Mouse (Mus musculus) MEL (cell line): ENCODE data around the gene Glipr1l2. TPM values are rescaled to one million over a fixed set of nuclear protein-coding genes. Genes with fewer than 3 reads are reported as not detected.
"Not testable (repeated sequence)": the region's sequence is repeated elsewhere in the genome, so short reads cannot be mapped to it uniquely, and the experiment has no call there.

Source experiments
- DNase-seq: peaks from one replicate; pipeline ENCODE4 v3.0.0; 2011; ENCODE audit warnings: low read depth, low spot score
- H3K27ac ChIP-seq: 2 replicates; pipeline ENCODE4 v1.5.1; 2012; ENCODE audit warnings: low read depth, mild to moderate bottlenecking, control low read depth, low read length, moderate library complexity; ENCODE audit not compliant: control insufficient read depth
- H3K27me3 ChIP-seq, 2 experiments: fragments of 150-350 bp in 1 of 2; sonication (generic) in 1 of 2; 2 replicates each; pipeline ENCODE4 v1.6.1; 2012; ENCODE audit warnings: low read length in 2 of 2, mild to moderate bottlenecking in 2 of 2, improper control_type of control experiment in 1 of 2, moderate library complexity in 1 of 2; ENCODE audit not compliant: insufficient read depth in 2 of 2, control insufficient read depth in 1 of 2
- H3K36me3 ChIP-seq, 2 experiments: 2 replicates each; pipeline ENCODE4 v1.6.1; 2012 to 2014; ENCODE audit warnings: low read length in 2 of 2, improper control_type of control experiment in 1 of 2, inconsistent platforms in 1 of 2, mild to moderate bottlenecking in 1 of 2; ENCODE audit not compliant: insufficient read depth in 2 of 2, control insufficient read depth in 1 of 2
- H3K4me1 ChIP-seq, 2 experiments: fragments of 150-350 bp in 1 of 2; sonication (generic) in 1 of 2; 2 replicates each; pipeline ENCODE4 v1.6.1; 2012; ENCODE audit warnings: low read length in 2 of 2, improper control_type of control experiment in 1 of 2, mild to moderate bottlenecking in 1 of 2; ENCODE audit not compliant: insufficient read depth in 2 of 2, control insufficient read depth in 1 of 2
- H3K4me3 ChIP-seq, 2 experiments: fragments of 150-350 bp in 1 of 2; sonication (generic) in 1 of 2; 2 replicates each; pipeline ENCODE4 v1.5.1; 2012; ENCODE audit warnings: low read depth in 2 of 2, low read length in 2 of 2, mild to moderate bottlenecking in 2 of 2, moderate library complexity in 2 of 2, control low read depth in 1 of 2, improper control_type of control experiment in 1 of 2; ENCODE audit not compliant: control insufficient read depth in 1 of 2, insufficient read depth in 1 of 2
- H3K79me2 ChIP-seq: 2 replicates; pipeline ENCODE4 v1.6.1; 2012; ENCODE audit warnings: mild to moderate bottlenecking, low read length, moderate library complexity; ENCODE audit not compliant: control insufficient read depth, poor library complexity, insufficient read depth
- H3K9ac ChIP-seq: 2 replicates; pipeline ENCODE4 v1.6.1; 2012; ENCODE audit warnings: low read depth, mild to moderate bottlenecking, control low read depth, low read length, moderate library complexity; ENCODE audit not compliant: control insufficient read depth, poor library complexity, severe bottlenecking
- H3K9me3 ChIP-seq: fragments of 150-350 bp; sonication (generic); replicated peaks from 2 replicates; pipeline ENCODE4 v1.6.1; 2012; ENCODE audit warnings: mild to moderate bottlenecking, low read length, improper control_type of control experiment, moderate library complexity; ENCODE audit not compliant: insufficient read depth
- BHLHE40 ChIP-seq: IDR thresholded peaks from 2 replicates; pipeline ENCODE4 v1.6.1; 2012; ENCODE audit warnings: low read depth, mild to moderate bottlenecking, inconsistent platforms, low read length, improper control_type of control experiment, borderline replicate concordance
- CTCF ChIP-seq, 3 experiments: IDR thresholded peaks in 2 of 3; conservative IDR thresholded peaks in 1 of 3; 2 replicates each; pipeline ENCODE4 v1.5.1; 2011 to 2012; ENCODE audit warnings: low read length in 3 of 3, low read depth in 2 of 3, mild to moderate bottlenecking in 2 of 3, improper control_type of control experiment in 1 of 3, inconsistent platforms in 1 of 3, mixed read lengths in 1 of 3, moderate library complexity in 1 of 3; ENCODE audit not compliant: control insufficient read depth in 1 of 3, insufficient read depth in 1 of 3, poor library complexity in 1 of 3, severe bottlenecking in 1 of 3
- E2F4 ChIP-seq: IDR thresholded peaks from 2 replicates; pipeline ENCODE4 v1.6.1; 2011; ENCODE audit warnings: low read depth, low read length, improper control_type of control experiment, borderline replicate concordance
- ELF1 ChIP-seq: IDR thresholded peaks from 2 replicates; pipeline ENCODE4 v1.6.1; 2014; ENCODE audit warnings: low read depth, mild to moderate bottlenecking, inconsistent platforms, low read length, improper control_type of control experiment, moderate library complexity
- EP300 ChIP-seq, 2 experiments: IDR thresholded peaks; 2 replicates each; pipeline ENCODE4 v1.6.1; 2011; ENCODE audit warnings: improper control_type of control experiment in 2 of 2, low read length in 2 of 2, low read depth in 1 of 2, mild to moderate bottlenecking in 1 of 2
- GABPA ChIP-seq: IDR thresholded peaks from 2 replicates; pipeline ENCODE4 v1.6.1; 2012; ENCODE audit warnings: low read depth, mild to moderate bottlenecking, inconsistent platforms, low read length, improper control_type of control experiment, moderate library complexity
- JUND ChIP-seq: IDR thresholded peaks from 2 replicates; pipeline ENCODE4 v1.6.1; 2011; ENCODE audit warnings: low read depth, mild to moderate bottlenecking, improper control_type of control experiment, low read length
- MAX ChIP-seq: IDR thresholded peaks from 2 replicates; pipeline ENCODE4 v1.6.1; 2011; ENCODE audit warnings: low read length, improper control_type of control experiment
- MAZ ChIP-seq: IDR thresholded peaks from 2 replicates; pipeline ENCODE4 v1.6.1; 2012; ENCODE audit warnings: low read depth, mild to moderate bottlenecking, inconsistent platforms, low read length, improper control_type of control experiment
- MYB ChIP-seq: IDR thresholded peaks from 2 replicates; pipeline ENCODE4 v1.6.1; 2011; ENCODE audit warnings: mild to moderate bottlenecking, low read depth, low read length, improper control_type of control experiment
- NRF1 ChIP-seq: IDR thresholded peaks from 2 replicates; pipeline ENCODE4 v1.6.1; 2014; ENCODE audit warnings: low read depth, mild to moderate bottlenecking, inconsistent platforms, low read length, improper control_type of control experiment, moderate library complexity; ENCODE audit not compliant: poor library complexity, insufficient read depth, severe bottlenecking
- POLR2A ChIP-seq, 2 experiments: IDR thresholded peaks; 2 replicates each; pipeline ENCODE4 v1.6.1; 2011 to 2012; ENCODE audit warnings: low read length in 2 of 2, mild to moderate bottlenecking in 2 of 2, control low read depth in 1 of 2, improper control_type of control experiment in 1 of 2, low read depth in 1 of 2, moderate library complexity in 1 of 2; ENCODE audit not compliant: control insufficient read depth in 1 of 2, insufficient read depth in 1 of 2, poor library complexity in 1 of 2
- POLR2AphosphoS2 ChIP-seq: IDR thresholded peaks from 2 replicates; pipeline ENCODE4 v1.6.1; 2011; ENCODE audit warnings: low read length, improper control_type of control experiment
- RAD21 ChIP-seq: IDR thresholded peaks from 2 replicates; pipeline ENCODE4 v1.6.1; 2011; ENCODE audit warnings: mild to moderate bottlenecking, low read depth, low read length, improper control_type of control experiment
- SMC3 ChIP-seq: IDR thresholded peaks from 2 replicates; pipeline ENCODE4 v1.6.1; 2011; ENCODE audit warnings: low read depth, low read length, improper control_type of control experiment
- TCF12 ChIP-seq: IDR thresholded peaks from 2 replicates; pipeline ENCODE4 v1.6.1; 2014; ENCODE audit warnings: low read depth, mild to moderate bottlenecking, inconsistent platforms, low read length, improper control_type of control experiment, moderate library complexity
- USF1 ChIP-seq: IDR thresholded peaks from 2 replicates; pipeline ENCODE4 v1.6.1; 2014; ENCODE audit warnings: low read depth, mild to moderate bottlenecking, inconsistent platforms, low read length, improper control_type of control experiment, moderate library complexity
- ZC3H11A ChIP-seq: IDR thresholded peaks from 2 replicates; pipeline ENCODE4 v1.6.1; 2012; ENCODE audit warnings: low read depth, mild to moderate bottlenecking, inconsistent platforms, low read length, improper control_type of control experiment
- ZKSCAN1 ChIP-seq: IDR thresholded peaks from 2 replicates; pipeline ENCODE4 v1.6.1; 2012; ENCODE audit warnings: low read depth, mild to moderate bottlenecking, inconsistent platforms, low read length, improper control_type of control experiment, moderate library complexity
- ZNF384 ChIP-seq: IDR thresholded peaks from 2 replicates; pipeline ENCODE4 v1.6.1; 2012; ENCODE audit warnings: low read depth, mild to moderate bottlenecking, inconsistent platforms, low read length, improper control_type of control experiment
- polyA plus RNA-seq, 2 experiments: library from polyadenylated mRNA; stranded (reverse) in 1 of 2; unstranded in 1 of 2; fragments of >175 nt in 1 of 2; fragments of >200 nt in 1 of 2; gene quantifications; 2 replicates each; pipeline versions ENCODE4 v1.2.1 to v1.2.4; 2012; ENCODE audit warnings: low replicate concordance in 2 of 2, low read depth in 1 of 2; ENCODE audit not compliant: insufficient read length in 2 of 2, insufficient read depth in 1 of 2, missing spikeins in 1 of 2
- total RNA-seq: library from RNA; depleted of rRNA; stranded (reverse); fragments of 300-350 nt; gene quantifications from 2 replicates; pipeline ENCODE4 v1.2.3, GENCODE M21; 2012

Glipr1l2 gene
- total and polyA plus RNA-seq, 3 experiments: not detected

- no peak overlapping the region for H3K4me3 ChIP-seq
- H3K79me2 ChIP-seq: no peaks in the 10 kb centered on the region
- no peak overlapping the region for H3K9ac ChIP-seq
- H3K9me3 ChIP-seq: no peaks in the 10 kb centered on the region
- no peaks in the 10 kb centered on the region for H3K36me3 ChIP-seq
- peak; percentile 32 for DNase-seq
- H3K27me3 ChIP-seq: peaks cover 0 to 3% of the 10 kb centered on the region in 2 experiments; a peak in 3 of 4 replicates
- H3K4me1 ChIP-seq: no peaks in the 10 kb centered on the region
- TF ChIP-seq E2F4 (no peak), BHLHE40 (no peak), GABPA (no peak), POLR2AphosphoS2 (no peak), POLR2A (IDR thresholded peaks at IDR 0.05; ENCODE audit: control insufficient read depth in 1 of 2, insufficient read depth in 1 of 2, low read depth in 1 of 2, low read length in 2 of 2, poor library complexity in 1 of 2) (no peak), TCF12 (no peak), EP300 (IDR thresholded peaks at IDR 0.05; ENCODE audit: low read depth in 1 of 2, low read length in 2 of 2) (no peak), USF1 (no peak), MAZ (no peak), ELF1 (no peak), ZKSCAN1 (no peak), ZNF384 (no peak), MYB (no peak), JUND (no peak), MAX (no peak)
- H3K27ac ChIP-seq: no peak overlapping the region
Measured at GRCm38 (mm10) chr10:112080044-112080443, 3.1 kb upstream of the Glipr1l2 start.

- H3K9ac ChIP-seq, H3K4me1 ChIP-seq, H3K36me3 ChIP-seq, H3K27ac ChIP-seq, H3K4me3 ChIP-seq, H3K9me3 ChIP-seq, H3K79me2 ChIP-seq, H3K27me3 ChIP-seq: not testable (repeated sequence)
- peak; percentile 71 for TF ChIP-seq SMC3
- TF ChIP-seq CTCF (IDR thresholded peaks at IDR 0.05 in 2 of 3, conservative IDR thresholded peaks at IDR 0.05 in 1 of 3; ENCODE audit: control insufficient read depth in 1 of 3, insufficient read depth in 1 of 3, low read depth in 2 of 3, low read length in 3 of 3, poor library complexity in 1 of 3, severe bottlenecking in 1 of 3): peak; percentile 59 to 67 (median 61)
- peak; percentile 47; the same call in 1 of the 2 replicates for TF ChIP-seq NRF1
- TF ChIP-seq RAD21: peak; percentile 75
- TF ChIP-seq ZC3H11A: peak; percentile 68
- DNase-seq: peak; percentile 57
Measured at GRCm38 (mm10) chr10:112105785-112106184, 22.6 kb downstream of the Glipr1l2 start.
